Mouse (Mus musculus) gonadal fat pad, adult 2 months (tissue): ENCODE results near the gene Slamf7. TPM values are rescaled to one million over a fixed set of nuclear protein-coding genes. Genes with fewer than 3 reads are reported as not detected.
"Not testable (repeated sequence)": the region's sequence is repeated elsewhere in the genome, so short reads cannot be mapped to it uniquely, and the experiment has no call there.

Experiments used
- DNase-seq: peaks from one replicate; pipeline ENCODE4 v3.0.0-alpha.2; 2012; ENCODE audit warnings: low read depth
- polyA plus RNA-seq: library from polyadenylated mRNA; depleted of rRNA; stranded (reverse); fragments of >200 nt; gene quantifications from 2 replicates; pipeline ENCODE4 v1.2.3, GENCODE M21; 2012; rRNA removed

Slamf7 gene
- polyA plus RNA-seq: 1.2 and 1.6 TPM in 2 replicates

GRCm38 (mm10) chr1:171652734-171653133, at the start of gene Slamf7:
Gene Slamf7, minus strand, starts transcription at chr1:171653035.
- DNase-seq: no peak

- no peak for DNase-seq
Observed at GRCm38 (mm10) chr1:171698983-171699382, 46.1 kb upstream of the Slamf7 start.

GRCm38 (mm10) chr1:171693918-171694317, 41.1 kb upstream of the Slamf7 start:
- DNase-seq: no peak

GRCm38 (mm10) chr1:171687320-171687719, 34.5 kb upstream of the Slamf7 start:
- no peak for DNase-seq

- DNase-seq: no peak
Observed at GRCm38 (mm10) chr1:171684923-171685322, 32.1 kb upstream of the Slamf7 start.

- DNase-seq: no peak
Observed at GRCm38 (mm10) chr1:171681531-171682299, 28.9 kb upstream of the Slamf7 start, which contains the start of gene Cd48. Gene Cd48, plus strand, starts transcription at chr1:171682009.

GRCm38 (mm10) chr1:171681009-171681408, 28.2 kb upstream of the Slamf7 start:
- no peak for DNase-seq

- DNase-seq: no peak
Observed at GRCm38 (mm10) chr1:171677721-171678120, 24.9 kb upstream of the Slamf7 start.

- DNase-seq: no peak
Observed at GRCm38 (mm10) chr1:171674467-171674866, 21.6 kb upstream of the Slamf7 start.

GRCm38 (mm10) chr1:171672854-171673475, 20.1 kb upstream of the Slamf7 start:
- no peak for DNase-seq

- DNase-seq: not testable (repeated sequence)
Observed at GRCm38 (mm10) chr1:171672451-171672850, 19.6 kb upstream of the Slamf7 start.

- DNase-seq: no peak
Observed at GRCm38 (mm10) chr1:171667160-171667559, 14.3 kb upstream of the Slamf7 start.

GRCm38 (mm10) chr1:171666350-171666749, 13.5 kb upstream of the Slamf7 start:
- no peak for DNase-seq

- no peak for DNase-seq
Observed at GRCm38 (mm10) chr1:171663757-171664156, 10.9 kb upstream of the Slamf7 start.

GRCm38 (mm10) chr1:171661482-171661881, 8.6 kb upstream of the Slamf7 start:
- no peak for DNase-seq

- DNase-seq: no peak
Observed at GRCm38 (mm10) chr1:171660423-171660822, 7.6 kb upstream of the Slamf7 start.

- no peak for DNase-seq
Observed at GRCm38 (mm10) chr1:171658561-171658991, 5.7 kb upstream of the Slamf7 start.

GRCm38 (mm10) chr1:171648840-171649239, 4.0 kb downstream of the Slamf7 start:
- no peak for DNase-seq

- DNase-seq: no peak
Observed at GRCm38 (mm10) chr1:171647716-171648115, 5.1 kb downstream of the Slamf7 start.

GRCm38 (mm10) chr1:171646429-171646940, 6.3 kb downstream of the Slamf7 start:
- DNase-seq: no peak

GRCm38 (mm10) chr1:171643612-171644011, 9.2 kb downstream of the Slamf7 start:
- DNase-seq: no peak

- no peak for DNase-seq
Observed at GRCm38 (mm10) chr1:171640796-171641195, 12.0 kb downstream of the Slamf7 start.

- no peak for DNase-seq
Observed at GRCm38 (mm10) chr1:171638686-171639085, 14.1 kb downstream of the Slamf7 start.
